Mouse (Mus musculus) G1E (cell line): Measurements from ENCODE around the gene Rtn4rl1.

Source experiments
- CTCF ChIP-seq: IDR thresholded peaks from 2 replicates; pipeline ENCODE4 v1.5.1; 2012; ENCODE audit warnings: low read depth, low read length, inconsistent platforms, mixed read lengths
- GATA1 ChIP-seq: IDR thresholded peaks from 2 replicates; pipeline ENCODE4 v1.6.1; 2012; ENCODE audit warnings: borderline replicate concordance, low read length, inconsistent platforms, mixed read lengths
- POLR2AphosphoS5 ChIP-seq: IDR thresholded peaks from 2 replicates; pipeline ENCODE4 v1.6.1; 2012; ENCODE audit warnings: low read depth, low read length, inconsistent platforms; ENCODE audit not compliant: insufficient replicate concordance

GRCm38 (mm10) chr11:75203926-75204325 is 10.3 kb downstream of the Rtn4rl1 start:
- TF ChIP-seq CTCF (no peak), GATA1 (no peak), POLR2AphosphoS5 (no peak)
